Mouse (Mus musculus) C2C12 (cell line): Measurements from ENCODE around the gene Nr2c2ap.

ENCODE experiments used
- CEBPB ChIP-seq: IDR thresholded peaks from one replicate; pipeline ENCODE4 v1.6.1; 2011; ENCODE audit warnings: low read depth, mild to moderate bottlenecking, control low read depth, moderate library complexity
- CTCF ChIP-seq: IDR thresholded peaks from one replicate; pipeline ENCODE4 v1.5.1; 2011; ENCODE audit not compliant: control insufficient read depth, insufficient read depth, insufficient read length
- MAX ChIP-seq: IDR thresholded peaks from one replicate; pipeline ENCODE4 v1.6.1; 2011; ENCODE audit warnings: mild to moderate bottlenecking, control low read depth
- USF1 ChIP-seq: IDR thresholded peaks from one replicate; pipeline ENCODE4 v1.6.1; 2011; ENCODE audit warnings: low read depth, mild to moderate bottlenecking, control low read depth, moderate library complexity

GRCm38 (mm10) chr8:70117611-70118010 is 13.5 kb upstream of the Nr2c2ap start:
- TF ChIP-seq CTCF (no peak), USF1 (no peak), MAX (no peak), CEBPB (no peak)
